Mouse (Mus musculus) neural tube, embryonic 14.5 days (tissue): ENCODE results near the gene Tspan3. TPM values are rescaled to one million over a fixed set of nuclear protein-coding genes. Genes with fewer than 3 reads are reported as not detected.

ENCODE experiments used
- ATAC-seq: fragments of 200-750 bp; cut with Nextera tagmentation; 2 replicates; pipeline ENCODE4 v1.8.0; 2017; ENCODE audit warnings: low read depth, mild to moderate bottlenecking, moderate TSS enrichment, moderate library complexity
- H3K27ac ChIP-seq: fragments of 300-500 bp; sonication (generic); 2 replicates; pipeline ENCODE4 v1.5.1; 2014; ENCODE audit warnings: low read depth, mild to moderate bottlenecking, control low read depth, low read length, moderate library complexity, mixed read lengths
- H3K27me3 ChIP-seq: fragments of 300-500 bp; sonication (generic); 2 replicates; pipeline ENCODE4 v1.6.1; 2014; ENCODE audit warnings: low read length; ENCODE audit not compliant: control insufficient read depth, insufficient read depth
- H3K36me3 ChIP-seq: fragments of 300-500 bp; sonication (generic); 2 replicates; pipeline ENCODE4 v1.6.1; 2014; ENCODE audit warnings: low read length, mixed read lengths; ENCODE audit not compliant: control insufficient read depth, insufficient read depth
- H3K4me1 ChIP-seq: fragments of 300-500 bp; sonication (generic); 2 replicates; pipeline ENCODE4 v1.6.1; 2014; ENCODE audit warnings: low read length; ENCODE audit not compliant: control insufficient read depth, insufficient read depth
- H3K4me2 ChIP-seq: fragments of 300-500 bp; sonication (generic); 2 replicates; pipeline ENCODE4 v1.6.1; 2014; ENCODE audit warnings: mild to moderate bottlenecking, low read depth, low read length, control low read depth
- H3K4me3 ChIP-seq: fragments of 300-500 bp; sonication (generic); 2 replicates; pipeline ENCODE4 v1.5.1; 2014; ENCODE audit warnings: low read depth, low read length, control low read depth, mixed read lengths
- H3K9ac ChIP-seq: fragments of 300-500 bp; sonication (generic); replicated peaks from 2 replicates; pipeline ENCODE4 v1.6.1; 2014; ENCODE audit warnings: low read depth, mild to moderate bottlenecking, control low read depth, low read length, mixed read lengths
- H3K9me3 ChIP-seq: fragments of 300-500 bp; sonication (generic); 2 replicates; pipeline ENCODE4 v1.6.1; 2016; ENCODE audit warnings: low read length; ENCODE audit not compliant: control insufficient read depth
- whole genome bisulfite sequencing: fragments of 180-500 bp; shearing (Covaris S2); extraction: QIAGEN DNeasy Blood & Tissue Kit; methylation state at CpG from one replicate; pipeline ENCODE4 v1.1.7; 2014; 5-methylcytosine and 5-hydroxymethylcytosine counted together
- polyA plus RNA-seq: library from polyadenylated mRNA; unstranded; fragments of >200 nt; fragmentation: Nextera tagmentation; extraction: Ambion mirVana; gene quantifications from 2 replicates; pipeline ENCODE4 v1.2.1, GENCODE M21; 2014

Tspan3 gene
- polyA plus RNA-seq, 1 experiment from 2014 or later: 598 TPM

- ATAC-seq: no peak
- Histone ChIP-seq H3K9ac (no peak overlapping the region), H3K9me3 (no peaks in the 10 kb centered on the region), H3K36me3 (no peaks in the 10 kb centered on the region), H3K27me3 (no peaks in the 10 kb centered on the region), H3K4me1 (0 out of 2 replicates have a peak, but pooled peaks cover 2% of the 10 kb centered on the region), H3K4me2 (no peak overlapping the region), H3K27ac (no peak overlapping the region), H3K4me3 (no peak overlapping the region)
- 73% methylated on average over 2 of the region's 2 CpGs for WGBS
Observed at GRCm38 (mm10) chr9:56200200-56200599, 34.9 kb upstream of the Tspan3 start.

- Histone ChIP-seq H3K4me1 (peaks cover 11% of the 10 kb centered on the region; the same call in 1 of the 2 replicates), H3K4me3 (no peak overlapping the region), H3K9me3 (no peaks in the 10 kb centered on the region), H3K4me2 (no peak overlapping the region), H3K27ac (no peak overlapping the region), H3K36me3 (no peaks in the 10 kb centered on the region), H3K9ac (no peak overlapping the region), H3K27me3 (no peaks in the 10 kb centered on the region)
- no peak for ATAC-seq
- 86% methylated on average over 4 of the region's 4 CpGs for WGBS
Observed at GRCm38 (mm10) chr9:56196921-56197320, 31.6 kb upstream of the Tspan3 start.

GRCm38 (mm10) chr9:56195193-56195592 is 29.9 kb upstream of the Tspan3 start:
- 31% methylated on average over 3 of the region's 3 CpGs for WGBS
- H3K4me2 ChIP-seq: no peak overlapping the region
- no peak for ATAC-seq
- H3K4me3 ChIP-seq: no peak overlapping the region
- H3K4me1 ChIP-seq: peaks cover 8% of the 10 kb centered on the region; the same call in 1 of the 2 replicates
- H3K27ac ChIP-seq: no peak overlapping the region
- H3K9me3 ChIP-seq: no peaks in the 10 kb centered on the region
- H3K27me3 ChIP-seq: no peaks in the 10 kb centered on the region
- H3K9ac ChIP-seq: no peak overlapping the region
- no peaks in the 10 kb centered on the region for H3K36me3 ChIP-seq

GRCm38 (mm10) chr9:56191498-56192455 is 26.5 kb upstream of the Tspan3 start:
- H3K4me1 ChIP-seq: peaks cover 8% of the 10 kb centered on the region; the same call in 1 of the 2 replicates
- no peak overlapping the region for H3K9ac ChIP-seq
- ATAC-seq: peak; percentile 58
- WGBS: 40% methylated on average over 11 of the region's 11 CpGs
- H3K27me3 ChIP-seq: no peaks in the 10 kb centered on the region
- no peak overlapping the region for H3K4me2 ChIP-seq
- no peaks in the 10 kb centered on the region for H3K36me3 ChIP-seq
- H3K9me3 ChIP-seq: no peaks in the 10 kb centered on the region
- peak overlapping the region; percentile 34 for H3K27ac ChIP-seq
- no peak overlapping the region for H3K4me3 ChIP-seq

GRCm38 (mm10) chr9:56180118-56180781 is 15.0 kb upstream of the Tspan3 start:
- Histone ChIP-seq H3K4me2 (no peak overlapping the region), H3K9ac (no peak overlapping the region), H3K4me3 (no peak overlapping the region), H3K36me3 (no peaks in the 10 kb centered on the region), H3K4me1 (peaks cover 10% of the 10 kb centered on the region; the same call in 1 of the 2 replicates), H3K9me3 (no peaks in the 10 kb centered on the region), H3K27me3 (no peaks in the 10 kb centered on the region), H3K27ac (peak overlapping the region; percentile 10; the same call in 1 of the 2 replicates)
- WGBS: 18% methylated on average over 8 of the region's 8 CpGs
- peak; percentile 65 for ATAC-seq

- Histone ChIP-seq H3K4me1 (peaks cover 10% of the 10 kb centered on the region; the same call in 1 of the 2 replicates), H3K9me3 (no peaks in the 10 kb centered on the region), H3K36me3 (no peaks in the 10 kb centered on the region), H3K9ac (no peak overlapping the region), H3K27me3 (no peaks in the 10 kb centered on the region), H3K4me3 (no peak overlapping the region), H3K4me2 (no peak overlapping the region), H3K27ac (no peak overlapping the region)
- 0 out of 2 replicates have a peak, but pooled peaks have one; percentile 54 for ATAC-seq
- 76% methylated on average over 6 of the region's 6 CpGs for WGBS
Observed at GRCm38 (mm10) chr9:56179416-56180117, 14.3 kb upstream of the Tspan3 start.

GRCm38 (mm10) chr9:56177354-56177753 is 12.1 kb upstream of the Tspan3 start:
- Histone ChIP-seq H3K9ac (no peak overlapping the region), H3K9me3 (no peaks in the 10 kb centered on the region), H3K36me3 (no peaks in the 10 kb centered on the region), H3K4me3 (no peak overlapping the region), H3K27me3 (no peaks in the 10 kb centered on the region), H3K4me1 (peaks cover 10% of the 10 kb centered on the region; the same call in 1 of the 2 replicates), H3K4me2 (no peak overlapping the region), H3K27ac (no peak overlapping the region)
- no peak for ATAC-seq
- WGBS: 66% methylated on average over 4 of the region's 4 CpGs

GRCm38 (mm10) chr9:56175316-56175715 is 10.0 kb upstream of the Tspan3 start:
- WGBS: 88% methylated on average over 3 of the region's 3 CpGs
- Histone ChIP-seq H3K9me3 (no peaks in the 10 kb centered on the region), H3K27me3 (no peaks in the 10 kb centered on the region)

More at GRCm38 (mm10) chr9:56175316-56175715, 10.0 kb upstream of the Tspan3 start:
- no peak overlapping the region for H3K4me3 ChIP-seq
- H3K9ac ChIP-seq: no peak overlapping the region
- H3K4me2 ChIP-seq: no peak overlapping the region
- peaks cover 6% of the 10 kb centered on the region; the same call in 1 of the 2 replicates for H3K4me1 ChIP-seq
- no peak for ATAC-seq
- H3K36me3 ChIP-seq: no peaks in the 10 kb centered on the region
- H3K27ac ChIP-seq: no peak overlapping the region
